Mouse (Mus musculus) heart, embryonic 16.5 days (tissue): ENCODE measurements around the gene Fam83g. TPM values are rescaled to one million over a fixed set of nuclear protein-coding genes. Genes with fewer than 3 reads are reported as not detected.

ENCODE experiments used
- ATAC-seq: fragments of 200-750 bp; cut with Nextera tagmentation; replicated peaks from 2 replicates; pipeline ENCODE4 v1.8.0; 2017; ENCODE audit warnings: moderate number of reproducible peaks; ENCODE audit not compliant: insufficient read depth, low FRiP score; ENCODE audit errors: extremely low read depth
- H3K27ac ChIP-seq: fragments of 300-500 bp; sonication (generic); 2 replicates; pipeline ENCODE4 v1.5.1; 2014; ENCODE audit warnings: mild to moderate bottlenecking, low read length, control low read depth, moderate library complexity
- H3K27me3 ChIP-seq: fragments of 300-500 bp; sonication (generic); 2 replicates; pipeline ENCODE4 v1.6.1; 2014; ENCODE audit warnings: low read length, mixed read lengths; ENCODE audit not compliant: control insufficient read depth, insufficient read depth
- H3K36me3 ChIP-seq: fragments of 300-500 bp; sonication (generic); 2 replicates; pipeline ENCODE4 v1.6.1; 2014; ENCODE audit not compliant: control insufficient read depth, insufficient read depth
- H3K4me1 ChIP-seq: fragments of 300-500 bp; sonication (generic); 2 replicates; pipeline ENCODE4 v1.6.1; 2014; ENCODE audit warnings: low read length, mixed read lengths; ENCODE audit not compliant: control insufficient read depth, insufficient read depth
- H3K4me2 ChIP-seq: fragments of 300-500 bp; sonication (generic); 2 replicates; pipeline ENCODE4 v1.6.1; 2014; ENCODE audit warnings: low read depth, mild to moderate bottlenecking, control low read depth, low read length
- H3K4me3 ChIP-seq: fragments of 300-500 bp; sonication (generic); 2 replicates; pipeline ENCODE4 v1.5.1; 2014; ENCODE audit warnings: mild to moderate bottlenecking, control low read depth, low read length
- H3K9ac ChIP-seq: fragments of 300-500 bp; sonication (generic); 2 replicates; pipeline ENCODE4 v1.6.1; 2014; ENCODE audit warnings: low read length, control low read depth
- H3K9me3 ChIP-seq: fragments of 300-500 bp; sonication (generic); replicated peaks from 2 replicates; pipeline ENCODE4 v1.6.1; 2016; ENCODE audit warnings: low read length; ENCODE audit not compliant: control insufficient read depth
- WGBS: fragments of 180-500 bp; shearing (Covaris S2); extraction: QIAGEN DNeasy Blood & Tissue Kit; methylation state at CpG from one replicate; pipeline ENCODE4 v1.1.7; 2014; 5-methylcytosine and 5-hydroxymethylcytosine counted together
- polyA plus RNA-seq: library from polyadenylated mRNA; unstranded; fragments of >200 nt; fragmentation: Nextera tagmentation; extraction: Ambion mirVana; gene quantifications from 2 replicates; pipeline ENCODE4 v1.2.1, GENCODE M21; 2015

The Fam83g gene
- polyA plus RNA-seq, 1 experiment from 2014 or later, result 1.5 TPM

DNA sequence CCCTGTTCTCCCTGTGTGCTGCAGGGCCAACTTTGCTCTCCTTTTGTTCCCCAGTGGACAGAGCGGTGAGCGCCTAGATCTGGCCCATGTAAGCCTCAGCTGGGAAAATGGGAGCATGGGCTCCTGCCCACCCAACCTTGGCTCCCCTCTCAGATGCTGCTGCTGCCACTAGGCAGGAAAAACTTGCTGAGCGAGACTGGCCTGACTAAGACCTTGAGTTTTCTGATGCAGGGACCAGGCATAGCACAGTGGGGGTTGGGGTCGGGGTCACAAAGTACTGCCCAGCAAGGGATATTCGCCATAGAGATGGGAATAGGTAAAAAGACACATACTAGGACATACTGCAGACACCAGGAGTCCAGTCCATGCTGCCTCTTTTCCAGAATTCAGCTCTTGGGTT, 16.6 kb upstream of the Fam83g start:
- no peak for ATAC-seq
- Histone ChIP-seq H3K27ac (no peak overlapping the region), H3K9ac (no peak overlapping the region), H3K4me1 (no peaks in the 10 kb centered on the region), H3K36me3 (no peaks in the 10 kb centered on the region), H3K4me3 (no peak overlapping the region), H3K27me3 (no peaks in the 10 kb centered on the region), H3K4me2 (no peak overlapping the region), H3K9me3 (no peaks in the 10 kb centered on the region)
- WGBS, result 85% methylated on average over 5 of the region's 5 CpGs

DNA sequence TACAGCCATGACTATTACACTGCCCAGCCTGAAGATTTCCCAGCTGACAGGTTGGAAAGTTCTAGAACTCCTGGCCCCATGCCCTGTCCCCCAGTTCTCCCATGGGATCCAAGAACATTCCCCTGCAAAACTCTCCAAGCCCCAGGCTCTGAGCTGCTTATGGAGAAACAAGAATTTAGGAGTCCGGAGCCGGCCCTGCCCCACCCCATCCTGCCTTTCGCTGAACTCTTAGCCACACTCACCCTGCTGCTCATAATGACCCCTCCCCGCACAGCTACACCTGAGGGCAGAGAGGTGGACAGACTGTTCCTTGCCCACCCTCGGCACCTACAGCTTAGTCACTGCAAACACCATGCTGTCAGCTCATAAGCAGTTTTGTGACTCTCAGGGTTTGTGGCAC, 16.1 kb upstream of the Fam83g start:
- no peak overlapping the region for H3K4me2 ChIP-seq
- H3K4me3 ChIP-seq, result no peak overlapping the region
- H3K36me3 ChIP-seq, result no peaks in the 10 kb centered on the region
- no peak overlapping the region for H3K27ac ChIP-seq
- WGBS, result 80% methylated on average over 5 of the region's 5 CpGs
- H3K9me3 ChIP-seq, result no peaks in the 10 kb centered on the region
- H3K4me1 ChIP-seq, result no peaks in the 10 kb centered on the region
- H3K9ac ChIP-seq, result no peak overlapping the region
- ATAC-seq, result no peak
- no peaks in the 10 kb centered on the region for H3K27me3 ChIP-seq

DNA sequence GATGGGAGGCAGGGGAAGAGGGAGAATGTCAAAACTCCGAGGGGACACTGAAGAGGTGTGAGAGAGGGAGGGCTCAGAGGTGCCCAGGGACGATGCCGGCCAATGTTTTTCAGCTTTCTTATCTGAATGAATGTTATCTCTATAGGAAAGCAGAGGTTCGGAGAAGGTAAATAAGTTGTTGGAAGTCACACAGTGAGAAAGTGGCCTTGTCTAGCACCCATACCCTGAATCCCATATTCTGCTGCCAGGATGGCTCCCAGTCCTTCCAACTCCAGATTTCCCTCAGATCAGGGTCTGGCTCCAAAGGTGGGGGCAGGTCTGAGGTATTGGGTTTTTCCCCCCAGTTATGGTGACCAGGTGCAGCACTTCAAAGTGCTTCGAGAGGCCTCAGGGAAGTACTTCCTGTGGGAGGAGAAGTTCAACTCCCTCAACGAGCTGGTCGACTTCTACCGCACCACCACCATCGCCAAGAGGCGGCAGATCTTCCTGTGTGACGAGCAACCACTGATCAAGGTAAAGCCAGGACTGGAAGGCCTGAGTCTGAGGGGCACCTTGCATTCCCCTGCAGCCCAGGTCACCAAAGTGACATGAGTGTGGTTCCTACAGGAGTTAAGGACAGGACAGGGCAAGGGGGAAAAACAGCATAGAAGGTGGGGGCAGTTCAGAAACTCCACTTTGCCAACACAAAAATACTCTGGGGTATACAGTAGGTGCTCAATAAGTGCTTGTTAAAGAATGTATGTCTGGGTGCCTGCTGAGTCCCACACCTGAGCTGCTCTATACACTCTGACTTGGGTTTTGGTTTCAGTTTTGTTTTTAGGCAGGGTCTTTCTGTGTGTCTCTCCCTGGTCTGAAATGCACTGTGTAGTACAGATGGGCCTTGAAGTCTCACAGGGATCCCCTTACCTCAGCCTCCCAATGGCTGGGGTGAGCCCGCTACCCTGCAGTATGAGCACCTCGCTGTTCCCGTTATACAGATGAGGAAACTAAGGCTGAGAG, 14.1 kb upstream of the Fam83g start:
- ATAC-seq, result no peak
- H3K27me3 ChIP-seq, result no peaks in the 10 kb centered on the region
- WGBS, result 58% methylated on average over 14 of the region's 14 CpGs

DNA sequence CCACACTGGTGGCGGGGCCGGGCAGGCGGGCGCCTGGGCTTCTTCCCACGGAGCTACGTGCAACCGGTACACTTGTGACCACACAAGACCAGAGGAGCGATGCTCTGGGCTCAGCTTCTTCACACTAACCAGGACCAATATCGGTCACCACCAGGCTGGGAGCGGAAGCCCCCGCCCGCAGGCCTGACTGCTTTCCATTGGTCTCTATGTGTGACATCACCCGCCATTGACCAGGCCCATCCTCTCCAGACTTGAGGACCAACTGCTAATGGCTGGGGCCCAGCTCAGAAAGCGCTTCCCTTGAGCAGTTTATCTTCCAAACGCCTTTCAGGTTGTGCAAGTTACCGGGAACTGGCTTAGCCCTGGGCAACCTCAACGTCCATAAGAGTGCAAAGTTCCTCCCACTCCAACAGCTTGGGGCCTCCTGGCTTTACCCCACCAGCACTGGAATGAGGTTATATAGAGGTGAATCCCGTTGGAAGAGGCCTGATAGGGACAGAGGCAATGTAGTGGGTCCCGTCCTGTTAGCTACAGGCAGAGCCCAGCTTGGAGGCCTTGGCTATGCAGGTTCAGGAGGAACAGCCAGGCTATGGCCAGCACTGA, 12.0 kb upstream of the Fam83g start:
- ATAC-seq, result no peak
- Histone ChIP-seq H3K4me3 (no peak overlapping the region), H3K9me3 (no peaks in the 10 kb centered on the region), H3K9ac (no peak overlapping the region), H3K4me2 (no peak overlapping the region), H3K36me3 (no peaks in the 10 kb centered on the region), H3K27ac (no peak overlapping the region), H3K27me3 (no peaks in the 10 kb centered on the region), H3K4me1 (peaks cover 5% of the 10 kb centered on the region; the same call in 1 of the 2 replicates)
- 61% methylated on average over 19 of the region's 19 CpGs for WGBS

More for the DNA sequence above, 14.1 kb upstream of the Fam83g start:
- Histone ChIP-seq H3K4me1 (peaks cover 2% of the 10 kb centered on the region; the same call in 1 of the 2 replicates), H3K9me3 (no peaks in the 10 kb centered on the region), H3K36me3 (no peaks in the 10 kb centered on the region), H3K4me3 (no peak overlapping the region), H3K9ac (no peak overlapping the region), H3K4me2 (no peak overlapping the region), H3K27ac (no peak overlapping the region)

DNA sequence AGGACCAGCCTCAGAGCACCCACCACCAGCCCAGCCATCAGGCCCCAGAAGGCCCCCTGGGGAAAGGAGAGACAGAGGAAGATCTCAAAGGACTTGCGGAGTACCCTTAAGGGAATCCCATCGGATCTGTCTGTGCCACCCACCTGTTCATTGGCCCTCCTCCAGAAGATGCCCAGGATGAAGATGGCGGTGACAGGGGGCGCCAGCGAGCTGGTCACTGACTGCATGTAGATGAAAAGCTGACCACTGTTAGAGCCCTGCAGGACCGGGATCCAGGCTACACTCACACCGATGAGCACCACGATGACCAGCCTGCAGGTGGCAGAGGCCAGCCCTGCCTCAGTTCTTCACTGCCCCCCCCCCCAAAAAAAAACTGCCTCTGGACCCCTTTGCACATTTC, 10.2 kb upstream of the Fam83g start:
- H3K9ac ChIP-seq, result no peak overlapping the region
- 37% methylated on average over 7 of the region's 8 CpGs for WGBS
- no peak overlapping the region for H3K4me3 ChIP-seq
- H3K27ac ChIP-seq, result no peak overlapping the region
- no peak overlapping the region for H3K4me2 ChIP-seq
- H3K4me1 ChIP-seq, result peaks cover 5% of the 10 kb centered on the region; the same call in 1 of the 2 replicates
- H3K36me3 ChIP-seq, result no peaks in the 10 kb centered on the region
- no peak for ATAC-seq
- H3K9me3 ChIP-seq, result no peaks in the 10 kb centered on the region
- H3K27me3 ChIP-seq, result no peaks in the 10 kb centered on the region

DNA sequence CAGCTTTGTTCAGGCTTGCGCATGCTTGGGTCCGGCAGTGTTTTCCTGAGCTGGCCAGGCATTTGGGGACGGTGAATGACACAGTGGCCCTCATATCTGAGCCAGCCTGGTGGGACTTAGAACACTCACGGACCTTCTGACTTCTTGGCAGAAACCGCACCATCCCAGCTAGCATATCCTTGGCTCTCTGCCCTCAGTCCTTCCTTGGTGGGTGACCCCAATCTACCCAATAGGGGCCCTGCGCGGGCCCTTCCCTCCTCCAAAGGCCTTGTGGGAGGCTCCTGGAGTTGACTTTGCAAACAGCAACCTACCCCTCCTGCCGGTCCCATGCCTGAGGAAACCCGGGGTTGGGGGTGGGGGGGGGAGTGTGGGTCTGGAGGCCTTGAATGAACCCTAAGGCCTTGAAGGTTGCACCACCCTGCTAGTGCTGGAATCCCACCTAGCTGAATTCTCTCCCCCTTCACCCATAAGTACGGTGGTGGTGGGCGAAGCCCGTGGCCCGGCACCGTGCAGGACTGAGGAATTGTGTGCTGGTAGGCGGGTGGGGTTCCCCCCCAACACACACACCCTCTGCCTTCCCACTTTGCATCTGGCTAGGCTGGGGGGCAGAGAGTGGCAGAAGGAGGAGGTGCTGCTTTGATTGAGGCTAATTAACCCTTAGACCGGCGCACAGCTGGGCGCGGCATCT, 9.6 kb upstream of the Fam83g start:
- peaks cover 5% of the 10 kb centered on the region; the same call in 1 of the 2 replicates for H3K4me1 ChIP-seq
- H3K27ac ChIP-seq, result no peak overlapping the region
- no peak for ATAC-seq
- whole genome bisulfite sequencing, result 41% methylated on average over 19 of the region's 19 CpGs
- no peaks in the 10 kb centered on the region for H3K9me3 ChIP-seq
- H3K36me3 ChIP-seq, result no peaks in the 10 kb centered on the region
- no peaks in the 10 kb centered on the region for H3K27me3 ChIP-seq
- H3K4me3 ChIP-seq, result no peak overlapping the region
- H3K4me2 ChIP-seq, result no peak overlapping the region
- H3K9ac ChIP-seq, result no peak overlapping the region

DNA sequence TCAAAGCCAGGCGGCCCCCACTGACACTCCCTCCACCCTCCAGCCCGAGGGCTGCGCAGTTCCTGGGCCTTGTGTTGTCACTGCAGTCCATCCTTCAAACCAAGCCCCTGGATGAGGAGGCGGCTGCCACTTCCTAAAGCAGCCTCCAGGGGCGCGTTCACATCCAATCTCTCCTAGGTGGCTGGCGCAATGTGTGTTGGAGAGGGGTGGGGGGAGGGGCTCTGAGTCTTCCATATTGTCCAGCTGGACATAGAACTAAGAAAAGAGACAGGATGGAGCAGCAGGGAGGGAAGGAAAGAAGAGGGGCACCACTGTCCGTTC, 9.1 kb upstream of the Fam83g start:
- 8% methylated on average over 8 of the region's 8 CpGs for WGBS
- H3K4me2 ChIP-seq, result no peak overlapping the region

DNA sequence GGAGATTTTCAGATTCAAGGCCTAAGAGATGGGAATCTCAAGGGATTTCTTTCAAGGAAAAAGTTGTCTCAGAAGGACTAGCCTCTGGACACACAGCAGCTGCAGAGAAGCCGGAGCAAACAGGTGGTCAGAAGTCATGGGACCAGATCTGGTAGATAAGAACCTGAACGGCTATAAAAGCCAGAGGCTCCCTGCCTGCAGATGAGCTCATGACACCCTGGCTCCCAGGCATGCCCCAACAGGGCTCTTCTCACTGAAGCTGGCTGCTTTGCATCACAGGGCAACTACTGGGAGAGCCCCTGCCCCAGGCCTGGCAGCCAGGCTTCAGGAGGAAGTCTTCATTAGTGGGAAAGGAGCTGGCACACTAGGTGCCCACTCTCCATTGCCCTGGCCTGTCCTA, 8.6 kb upstream of the Fam83g start:
- Histone ChIP-seq H3K4me3 (no peak overlapping the region), H3K4me1 (peaks cover 5% of the 10 kb centered on the region; the same call in 1 of the 2 replicates), H3K36me3 (no peaks in the 10 kb centered on the region), H3K4me2 (no peak overlapping the region), H3K9ac (no peak overlapping the region), H3K27me3 (no peaks in the 10 kb centered on the region), H3K27ac (no peak overlapping the region), H3K9me3 (no peaks in the 10 kb centered on the region)
- ATAC-seq, result no peak
- WGBS, result 34% methylated on average over 2 of the region's 2 CpGs

More for the DNA sequence above, 9.1 kb upstream of the Fam83g start:
- Histone ChIP-seq H3K9ac (no peak overlapping the region), H3K4me1 (peaks cover 5% of the 10 kb centered on the region; the same call in 1 of the 2 replicates), H3K36me3 (no peaks in the 10 kb centered on the region), H3K27me3 (no peaks in the 10 kb centered on the region), H3K4me3 (no peak overlapping the region), H3K9me3 (no peaks in the 10 kb centered on the region), H3K27ac (no peak overlapping the region)
- ATAC-seq, result no peak
